Mouse (Mus musculus) left cerebral cortex, postnatal 4 days (tissue): ENCODE results near the gene Coq8b. TPM values are rescaled to one million over a fixed set of nuclear protein-coding genes. Genes with fewer than 3 reads are reported as not detected.

Experiments used
- DNase-seq: peaks from one replicate; pipeline ENCODE4 v3.0.0-alpha.2; 2022
- intact Hi-C: fragments of 180-260 bp; cut with DNase I; formaldehyde crosslinking; loops from one replicate; pipeline ENCODE4 v1.15.1; 2025
- microRNA-seq: library from miRNA; unstranded; fragments of <30 nt; microRNA quantifications from one replicate; pipeline ENCODE4 v1.2.0, GENCODE M21; 2022
- total RNA-seq, 2 experiments: library from RNA; stranded (reverse); gene quantifications; 2 replicates each; pipeline ENCODE4 v1.2.3; 2021

Coq8b gene
- total RNA-seq, 2 experiments from 2014 or later = 23.6 to 27.0 TPM

DNA sequence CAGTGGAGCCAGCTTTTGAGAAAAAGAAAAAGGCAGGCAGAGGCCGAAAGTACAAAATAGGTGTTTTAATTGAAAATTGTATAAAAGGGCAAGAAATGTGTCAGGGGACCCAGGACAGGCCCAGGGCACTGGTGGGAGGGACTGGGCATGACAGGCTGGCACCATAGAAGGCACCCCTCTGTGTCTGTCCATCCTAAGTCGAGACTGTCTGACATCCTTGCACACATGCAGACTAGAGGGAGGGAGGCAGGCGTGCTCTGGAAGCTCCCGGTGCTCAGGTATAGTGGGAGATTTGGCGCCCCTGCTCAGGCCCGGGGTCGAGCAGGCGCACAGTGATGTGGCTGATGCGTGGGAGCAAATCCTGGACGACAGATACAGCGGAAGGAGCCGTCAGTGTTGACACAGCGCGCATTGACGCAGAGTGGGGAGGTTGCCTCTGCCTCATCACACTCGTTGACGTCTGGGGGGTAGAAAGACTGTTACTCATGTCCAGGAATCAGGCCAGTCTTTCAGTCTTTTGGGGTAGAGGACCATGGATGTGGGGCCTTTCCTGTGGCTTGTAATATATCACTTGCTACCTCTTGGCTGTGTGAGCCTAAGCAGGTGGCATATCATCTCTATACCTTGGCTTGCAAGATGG, 72.4 kb downstream of the Coq8b start:
- intact Hi-C loops = no loop called here
- no peak for DNase-seq

DNA sequence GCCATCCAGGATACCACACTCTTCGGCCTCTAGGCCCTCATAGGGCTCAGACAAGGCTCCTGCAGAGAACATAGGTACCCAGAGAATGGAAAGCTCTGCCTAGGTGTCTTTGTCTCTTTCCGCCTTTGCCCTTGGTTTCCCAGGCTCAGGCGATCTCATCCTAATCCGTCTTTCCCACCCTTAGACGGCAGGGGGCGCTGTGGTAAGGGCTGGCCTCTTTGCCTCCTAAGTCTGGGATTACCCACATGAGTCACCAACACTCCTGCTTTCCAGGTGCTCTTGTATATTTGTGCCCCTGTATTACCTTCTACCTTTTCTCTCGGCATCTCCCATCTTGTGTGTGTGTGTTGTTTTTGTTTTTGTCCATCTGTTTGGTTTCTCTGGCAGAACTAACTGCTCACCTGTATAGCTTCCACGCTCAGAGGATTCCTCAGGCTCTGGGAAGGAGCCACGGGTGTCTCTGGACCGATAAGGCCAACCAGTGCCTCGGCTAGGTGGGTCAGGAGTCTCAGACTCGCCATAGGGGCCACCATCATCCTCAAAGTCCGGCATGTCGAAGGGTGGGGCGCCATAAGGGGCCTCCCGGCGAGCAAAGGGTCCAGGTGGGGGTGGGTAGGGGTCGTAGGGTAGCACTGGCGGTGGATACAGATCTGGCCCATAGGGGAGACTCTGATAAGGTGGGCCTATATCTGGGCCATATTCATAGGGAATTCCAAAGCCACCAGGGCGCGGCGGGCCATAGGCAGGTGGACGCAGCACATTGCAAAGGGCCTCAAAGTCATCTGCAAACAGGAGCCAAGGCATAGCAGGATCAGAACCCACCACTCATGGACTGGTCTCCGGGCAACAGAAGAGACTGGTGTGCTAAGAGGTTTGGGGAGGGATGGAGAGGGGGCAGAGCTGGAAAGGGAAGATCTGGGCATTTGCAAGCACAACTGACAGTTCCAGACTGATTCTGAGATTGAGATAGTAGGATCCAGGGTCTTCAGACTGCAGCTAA, 73.6 kb downstream of the Coq8b start:
- DNase-seq = peak; percentile 49
- intact Hi-C loops = no loop called here

DNA sequence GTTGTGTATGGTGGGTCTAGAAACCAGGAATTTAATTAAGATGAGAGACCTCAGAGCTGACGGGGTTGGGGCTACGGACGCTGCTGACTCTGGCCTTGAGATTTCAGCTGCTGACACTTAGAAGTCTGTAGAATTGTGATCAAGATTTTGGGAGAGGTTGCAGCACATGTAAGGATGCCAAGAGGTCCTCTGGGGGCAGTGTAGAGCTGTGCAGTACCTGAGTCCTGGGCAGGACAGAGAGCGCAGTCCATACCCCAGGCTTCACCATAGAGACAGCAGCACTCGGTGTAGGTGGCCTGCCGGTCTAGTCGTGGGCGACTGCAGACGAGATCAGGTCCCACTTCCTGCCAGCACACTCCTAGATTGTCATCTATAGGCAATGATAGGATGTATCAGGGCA, 74.7 kb downstream of the Coq8b start:
- intact Hi-C loops = no loop called here
- no peak for DNase-seq

Small RNAs within 50 kb of the gene (microRNA-seq; reads per million reads assigned to microRNA genes)
- gene Mir1191 = not detected

Other genes with a start within 250 kb of the Coq8b start
- not detected for gene Cyp2a12, start 203.9 kb upstream of the Coq8b start, total RNA-seq
- not detected for gene Cyp2f2, start 113.1 kb upstream of the Coq8b start, total RNA-seq
- not detected for gene Cyp2t4, start 79.3 kb upstream of the Coq8b start, total RNA-seq
- gene Egln2, start 66.2 kb upstream of the Coq8b start, total RNA-seq = 10 to 100 TPM; 89.8 to 91.3 TPM
- gene Rab4b, start 54.1 kb upstream of the Coq8b start, total RNA-seq = 10 to 100 TPM; 86.0 to 89.0 TPM
- gene Gm21983, start 51.9 kb upstream of the Coq8b start, total RNA-seq = not detected
- gene Mia, start 51.9 kb upstream of the Coq8b start, total RNA-seq = 1 to 10 TPM; 2.3 to 2.4 TPM
- 10 to 100 TPM; 16.3 to 18.0 TPM for gene BC024978, start 37.2 kb upstream of the Coq8b start, total RNA-seq
- 100 to 1,000 TPM in 1 of 2 experiments, 10 to 100 TPM in 1; 98.6 to 110 TPM for gene Snrpa, start 36.8 kb upstream of the Coq8b start, total RNA-seq
- gene Itpkc, start 4.4 kb upstream of the Coq8b start, total RNA-seq = 10 to 100 TPM; 14.1 to 14.3 TPM
- 100 to 1,000 TPM; 101 to 104 TPM for gene Numbl, start 25.4 kb downstream of the Coq8b start, total RNA-seq
- 10 to 100 TPM; 41.9 to 52.7 TPM for gene Ltbp4, start 104.7 kb downstream of the Coq8b start, total RNA-seq
- 10 to 100 TPM; 47.2 to 52.4 TPM for gene Shkbp1, start 123.0 kb downstream of the Coq8b start, total RNA-seq
- gene Gm20479, start 124.4 kb downstream of the Coq8b start, total RNA-seq = not detected
- 10 to 100 TPM; 75.3 to 82.5 TPM for gene Sptbn4, start 214.7 kb downstream of the Coq8b start, total RNA-seq
- gene Blvrb, start 215.0 kb downstream of the Coq8b start, total RNA-seq = 10 to 100 TPM in 1 of 2 experiments, 1 to 10 TPM in 1; 9.7 to 12.2 TPM
- 1 to 10 TPM; 3.1 to 3.2 TPM for gene Sertad3, start 240.7 kb downstream of the Coq8b start, total RNA-seq